Mouse (Mus musculus): ENCODE results near the gene Ccdc85a. TPM values are rescaled to one million over a fixed set of nuclear protein-coding genes. Genes with fewer than 3 reads are reported as not detected.
"Not testable (repeated sequence)": the region's sequence is repeated elsewhere in the genome, so short reads cannot be mapped to it uniquely, and the experiment has no call there.

Ccdc85a gene
- polyA plus RNA-seq, 1 experiment: 0.01 TPM

DNA sequence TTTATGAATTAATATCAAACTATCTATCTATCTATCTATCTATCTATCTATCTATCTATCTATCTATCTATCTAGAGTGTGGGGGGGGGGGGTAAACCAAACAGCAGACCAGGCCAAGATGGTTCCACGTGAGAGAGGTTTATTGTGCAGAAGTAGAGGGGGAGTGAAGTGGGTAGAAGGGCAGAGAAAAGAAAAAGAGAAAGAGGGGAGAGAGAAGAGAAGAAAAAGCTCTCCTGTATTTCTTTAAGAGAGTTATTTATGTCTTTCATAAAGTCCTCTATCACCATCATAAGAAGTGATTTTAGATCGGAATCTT lies 218.2 kb downstream of the Ccdc85a start:
- no peak for TF ChIP-seq GATA1 (IDR thresholded peaks at IDR 0.05; ENCODE audit: low read length)
- TF ChIP-seq TAL1 (IDR thresholded peaks at IDR 0.05; ENCODE audit: low read length): no peak
- H3K4me1 ChIP-seq (ENCODE audit: control insufficient read depth): peaks cover 3% of the 10 kb centered on the region
- peaks cover 3% of the 10 kb centered on the region; the same call in 1 of the 2 replicates for H3K9me3 ChIP-seq (ENCODE audit: control insufficient read depth, low read length)
- no peaks in the 10 kb centered on the region for H3K27me3 ChIP-seq (ENCODE audit: control insufficient read depth)
- no peak overlapping the region for H3K4me3 ChIP-seq (replicated peaks)
- no peaks in the 10 kb centered on the region for H3K36me3 ChIP-seq (ENCODE audit: control insufficient read depth)

DNA sequence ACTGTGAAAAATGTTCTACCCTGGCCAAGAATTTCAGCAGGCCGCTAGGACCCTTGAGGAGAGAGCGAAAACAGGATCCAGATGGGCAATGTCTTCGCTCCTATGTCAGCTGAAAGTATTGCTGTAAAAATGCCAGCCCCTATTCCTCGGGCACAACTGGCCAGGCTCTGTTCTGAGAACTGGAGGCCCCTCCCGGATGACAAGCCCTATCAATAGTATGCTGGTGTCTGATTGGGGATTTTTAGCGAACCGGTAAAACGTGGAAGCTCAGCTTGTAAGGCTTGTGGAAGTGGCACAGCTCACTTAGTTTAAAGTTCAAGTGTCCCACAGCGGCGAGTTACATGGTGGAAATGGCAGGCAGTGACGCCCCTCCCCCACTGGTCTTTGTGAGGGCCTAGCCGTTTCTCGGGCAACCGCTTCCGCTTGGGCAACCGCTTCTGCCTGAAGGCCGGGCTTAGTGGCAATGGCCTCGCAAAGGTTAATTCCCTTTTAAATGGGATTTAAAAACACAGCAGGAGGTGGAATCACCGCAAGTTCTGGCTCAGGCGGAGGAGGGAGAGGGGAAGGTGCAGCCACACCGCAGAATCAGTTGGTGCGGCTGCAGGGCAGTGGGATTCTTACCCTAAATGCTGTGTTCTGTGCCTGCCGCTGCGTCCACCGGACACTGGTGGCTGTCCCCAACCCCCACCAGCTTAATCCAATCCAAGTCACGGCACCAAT lies 218.8 kb downstream of the Ccdc85a start:
- TF ChIP-seq GATA1 (IDR thresholded peaks at IDR 0.05; ENCODE audit: low read length) (no peak), TAL1 (IDR thresholded peaks at IDR 0.05; ENCODE audit: low read length) (no peak)
- no peaks in the 10 kb centered on the region for H3K36me3 ChIP-seq (ENCODE audit: control insufficient read depth)
- H3K9me3 ChIP-seq (ENCODE audit: control insufficient read depth, low read length): peaks cover 3% of the 10 kb centered on the region; the same call in 1 of the 2 replicates
- H3K27me3 ChIP-seq (ENCODE audit: control insufficient read depth): no peaks in the 10 kb centered on the region
- H3K4me3 ChIP-seq (replicated peaks): peak overlapping the region; percentile 32
- peaks cover 3% of the 10 kb centered on the region for H3K4me1 ChIP-seq (ENCODE audit: control insufficient read depth)

DNA sequence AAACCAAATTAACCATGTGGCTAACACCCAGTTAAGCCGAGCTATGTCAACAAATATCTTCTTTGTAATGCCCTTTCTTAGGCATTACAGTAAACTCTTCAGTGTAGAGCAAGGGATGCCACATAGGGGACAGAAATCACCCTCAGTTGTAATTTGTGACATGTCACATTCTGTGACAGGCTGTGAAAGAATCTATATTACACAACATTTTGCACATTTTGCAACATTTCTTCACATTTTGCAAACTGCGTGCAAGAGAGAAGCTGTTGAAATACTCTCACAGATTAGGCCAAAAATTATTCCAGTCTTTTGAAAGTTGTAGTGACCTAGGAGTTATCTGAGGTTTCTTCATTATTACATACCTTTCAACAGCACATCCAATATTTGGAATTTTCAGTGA lies 240.7 kb downstream of the Ccdc85a start:
- H3K4me3 ChIP-seq (replicated peaks): no peak overlapping the region
- no peaks in the 10 kb centered on the region for H3K36me3 ChIP-seq (ENCODE audit: control insufficient read depth)
- no peaks in the 10 kb centered on the region for H3K4me1 ChIP-seq (ENCODE audit: control insufficient read depth)
- H3K9me3 ChIP-seq (ENCODE audit: control insufficient read depth, low read length): no peaks in the 10 kb centered on the region; the same call in 1 of the 2 replicates
- TF ChIP-seq TAL1 (IDR thresholded peaks at IDR 0.05; ENCODE audit: low read length) (no peak), GATA1 (IDR thresholded peaks at IDR 0.05; ENCODE audit: low read length) (no peak)
- no peaks in the 10 kb centered on the region for H3K27me3 ChIP-seq (ENCODE audit: control insufficient read depth)

DNA sequence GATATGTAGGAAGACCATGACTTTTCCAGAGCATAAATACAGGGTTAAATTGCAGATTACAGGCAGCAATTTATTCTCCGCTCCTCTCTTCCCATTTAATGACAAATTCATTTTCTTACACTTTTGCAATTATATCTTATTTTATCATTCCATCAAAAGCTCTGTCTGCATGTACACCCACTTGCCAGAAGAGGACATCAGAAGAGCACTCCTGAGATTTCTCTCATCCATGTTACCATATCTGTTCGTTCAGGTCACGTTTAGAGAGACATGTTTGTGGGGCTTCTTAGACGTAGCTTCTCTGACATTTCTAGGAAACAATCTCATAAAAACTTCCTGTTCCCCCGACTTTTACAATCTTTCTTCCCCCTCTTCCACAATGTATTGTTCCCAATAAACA lies 242.2 kb downstream of the Ccdc85a start:
- TF ChIP-seq TAL1 (IDR thresholded peaks at IDR 0.05; ENCODE audit: low read length) (no peak), GATA1 (IDR thresholded peaks at IDR 0.05; ENCODE audit: low read length) (no peak)
- no peaks in the 10 kb centered on the region for H3K36me3 ChIP-seq (ENCODE audit: control insufficient read depth)
- no peak overlapping the region for H3K4me3 ChIP-seq (replicated peaks)
- H3K9me3 ChIP-seq (ENCODE audit: control insufficient read depth, low read length): no peaks in the 10 kb centered on the region; the same call in 1 of the 2 replicates
- H3K4me1 ChIP-seq (ENCODE audit: control insufficient read depth): no peaks in the 10 kb centered on the region
- H3K27me3 ChIP-seq (ENCODE audit: control insufficient read depth): no peaks in the 10 kb centered on the region

DNA sequence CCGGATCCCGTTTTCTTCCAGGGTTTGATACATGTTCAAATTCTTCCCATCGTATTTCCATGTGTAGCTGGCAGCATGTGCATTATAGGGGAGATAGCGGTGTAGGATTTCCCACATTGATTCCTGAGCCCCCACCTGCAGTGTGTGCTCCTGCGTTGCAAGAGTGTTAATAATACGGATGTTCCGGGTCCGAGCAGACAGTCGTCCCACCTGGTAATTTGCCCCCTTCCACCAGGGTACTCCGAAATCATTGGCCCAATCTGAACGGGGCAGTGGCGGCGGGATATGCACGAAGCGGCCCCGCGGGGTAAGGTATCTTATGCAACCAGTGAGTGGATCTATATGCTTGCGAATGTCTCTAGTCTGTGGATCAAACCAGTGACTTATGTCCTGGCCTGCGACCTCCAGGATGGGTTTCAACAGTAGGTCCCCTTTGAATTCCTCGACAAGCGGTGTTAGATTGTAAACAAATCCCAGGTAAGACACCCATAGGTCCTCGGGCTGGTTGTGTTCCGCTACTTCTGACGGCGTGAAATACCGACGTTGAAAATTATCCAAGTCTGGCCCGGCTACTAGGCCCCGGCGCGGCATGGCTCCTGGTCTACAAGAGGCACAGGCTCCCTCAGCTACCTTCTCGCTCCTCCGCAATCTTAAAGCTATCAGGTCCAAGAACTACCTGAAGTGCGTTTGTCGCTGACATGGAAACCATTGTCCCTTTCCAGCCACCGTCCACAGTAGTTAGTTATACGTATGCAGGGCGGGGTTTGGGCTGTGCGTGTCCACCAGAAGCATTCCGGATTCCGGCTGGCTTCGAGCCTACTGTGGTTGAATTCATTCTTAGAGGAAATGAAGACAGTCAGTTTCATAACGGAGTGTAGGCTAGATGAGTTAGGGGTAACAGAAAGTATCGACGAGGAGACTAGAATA lies 244.6 kb downstream of the Ccdc85a start, which contains the start of gene Gm6685:
Gene Gm6685, minus strand, starts transcription at position 644 of the 927 bp plus-strand sequence.
- not testable (repeated sequence) for H3K4me1 ChIP-seq (ENCODE audit: control insufficient read depth); H3K27me3 ChIP-seq (ENCODE audit: control insufficient read depth); H3K4me3 ChIP-seq (replicated peaks); H3K9me3 ChIP-seq (ENCODE audit: control insufficient read depth, low read length); H3K36me3 ChIP-seq (ENCODE audit: control insufficient read depth)

Other genes starting within 250 kb of the Ccdc85a start
- gene Gm6685, start 244.5 kb downstream of the Ccdc85a start, polyA plus RNA-seq (2012): 0.16 and 0.30 TPM in 2 replicates

Measured in erythroblast, embryonic 14.5 days (primary cell).